Mouse (Mus musculus) hindlimb bud, embryonic 11.5 days (tissue): ENCODE results near the gene Pdpk1.

ENCODE experiments used
- DNase-seq: peaks from one replicate; pipeline ENCODE4 v3.0.0-alpha.2; 2012; ENCODE audit warnings: low read depth, low spot score; ENCODE audit errors: extremely low spot score

The Pdpk1 gene

GRCm38 (mm10) chr17:24150824-24151223 is at the start of gene Pdpk1:
Pdpk1 (minus strand) TSS chr17:24150924.
- no peak for DNase-seq

- DNase-seq, result no peak
These were observed 49.0 kb upstream of the Pdpk1 start for GRCm38 (mm10) chr17:24199741-24200140.

GRCm38 (mm10) chr17:24199252-24199651 is 48.5 kb upstream of the Pdpk1 start:
- DNase-seq, result no peak

GRCm38 (mm10) chr17:24197032-24197824 is 46.5 kb upstream of the Pdpk1 start:
- DNase-seq, result no peak

GRCm38 (mm10) chr17:24195349-24195748 is 44.6 kb upstream of the Pdpk1 start:
- no peak for DNase-seq

GRCm38 (mm10) chr17:24193769-24194168 is 43.0 kb upstream of the Pdpk1 start:
- DNase-seq, result no peak

GRCm38 (mm10) chr17:24193268-24193667 is 42.5 kb upstream of the Pdpk1 start:
- no peak for DNase-seq

- no peak for DNase-seq
These were observed 42.1 kb upstream of the Pdpk1 start for GRCm38 (mm10) chr17:24192848-24193247.

GRCm38 (mm10) chr17:24191481-24191880 is 40.8 kb upstream of the Pdpk1 start:
- no peak for DNase-seq

GRCm38 (mm10) chr17:24190934-24191333 is 40.2 kb upstream of the Pdpk1 start:
- no peak for DNase-seq

- no peak for DNase-seq
These were observed 23.5 kb upstream of the Pdpk1 start for GRCm38 (mm10) chr17:24174259-24174658.

- peak; percentile 71 for DNase-seq
These were observed 22.7 kb upstream of the Pdpk1 start for GRCm38 (mm10) chr17:24173423-24173822.

GRCm38 (mm10) chr17:24171738-24172137 is 21.0 kb upstream of the Pdpk1 start:
- DNase-seq, result no peak

- no peak for DNase-seq
These were observed 20.0 kb upstream of the Pdpk1 start for GRCm38 (mm10) chr17:24170729-24171128.

- DNase-seq, result no peak
These were observed 19.4 kb upstream of the Pdpk1 start for GRCm38 (mm10) chr17:24170125-24170524.

- DNase-seq, result peak; percentile 86
These were observed 18.8 kb upstream of the Pdpk1 start, which contains the start of gene Atp6v0c for GRCm38 (mm10) chr17:24169317-24170065. Atp6v0c (minus strand) TSS chr17:24169702.

GRCm38 (mm10) chr17:24168590-24169277 is 18.0 kb upstream of the Pdpk1 start:
- DNase-seq, result no peak

GRCm38 (mm10) chr17:24167891-24168505 is 17.3 kb upstream of the Pdpk1 start:
- no peak for DNase-seq

- DNase-seq, result no peak
These were observed 16.4 kb upstream of the Pdpk1 start for GRCm38 (mm10) chr17:24167120-24167519.

- no peak for DNase-seq
These were observed 14.0 kb upstream of the Pdpk1 start for GRCm38 (mm10) chr17:24164566-24165259.
